Mouse (Mus musculus) C2C12 (cell line): ENCODE results near the gene Stpg1. TPM values are rescaled to one million over a fixed set of nuclear protein-coding genes. Genes with fewer than 3 reads are reported as not detected.

Experiments
- H3K27me3 ChIP-seq: one replicate; pipeline ENCODE4 v1.6.1; 2011; ENCODE audit not compliant: control insufficient read depth, insufficient read depth, insufficient read length
- H3K36me3 ChIP-seq: one replicate; pipeline ENCODE4 v1.6.1; 2011; ENCODE audit not compliant: control insufficient read depth, insufficient read depth
- H3K4me3 ChIP-seq: one replicate; pipeline ENCODE4 v1.5.1; 2011; ENCODE audit warnings: mild to moderate bottlenecking, control low read depth; ENCODE audit not compliant: poor library complexity, insufficient read depth, severe bottlenecking
- H3K79me2 ChIP-seq: one replicate; pipeline ENCODE4 v1.6.1; 2011; ENCODE audit not compliant: control insufficient read depth, insufficient read depth
- H3K79me3 ChIP-seq: one replicate; pipeline ENCODE4 v1.6.1; 2011; ENCODE audit warnings: low read depth, control low read depth
- H3ac ChIP-seq: one replicate; pipeline ENCODE3; 2011; ENCODE audit warnings: low read depth; ENCODE audit not compliant: control insufficient read depth, insufficient read length
- CEBPB ChIP-seq: IDR thresholded peaks from one replicate; pipeline ENCODE4 v1.6.1; 2011; ENCODE audit warnings: low read depth, mild to moderate bottlenecking, control low read depth, moderate library complexity
- CTCF ChIP-seq: IDR thresholded peaks from one replicate; pipeline ENCODE4 v1.5.1; 2011; ENCODE audit not compliant: control insufficient read depth, insufficient read depth, insufficient read length
- FOSL1 ChIP-seq: IDR thresholded peaks from one replicate; pipeline ENCODE4 v1.8.0; 2011; ENCODE audit warnings: mild to moderate bottlenecking, low read length; ENCODE audit not compliant: poor library complexity, insufficient read depth, severe bottlenecking
- MAX ChIP-seq: IDR thresholded peaks from one replicate; pipeline ENCODE4 v1.6.1; 2011; ENCODE audit warnings: mild to moderate bottlenecking, control low read depth
- MYOD1 ChIP-seq: IDR thresholded peaks from one replicate; pipeline ENCODE4 v1.6.1; 2011; ENCODE audit warnings: low read depth; ENCODE audit not compliant: control insufficient read depth, insufficient read length
- MYOG ChIP-seq: IDR thresholded peaks from one replicate; pipeline ENCODE4 v1.6.1; 2011; ENCODE audit not compliant: control insufficient read depth, insufficient read length; ENCODE audit errors: extremely low read depth
- USF1 ChIP-seq: IDR thresholded peaks from one replicate; pipeline ENCODE4 v1.6.1; 2011; ENCODE audit warnings: low read depth, mild to moderate bottlenecking, control low read depth, moderate library complexity
- polyA plus RNA-seq: library from polyadenylated mRNA; unstranded; fragments of >200 nt; fragmentation: generic; extraction: Trizol; gene quantifications from one replicate; pipeline ENCODE4 v1.2.1, GENCODE M21; 2012; ENCODE audit warnings: missing spikeins

Gene Stpg1
- polyA plus RNA-seq, 1 experiment: 0.01 TPM

- no peaks in the 10 kb centered on the region for H3K79me2 ChIP-seq
- no peaks in the 10 kb centered on the region for H3K36me3 ChIP-seq
- TF ChIP-seq MAX (no peak), CEBPB (no peak), CTCF (no peak), FOSL1 (no peak), MYOG (no peak), USF1 (no peak), MYOD1 (no peak)
- no peak overlapping the region for H3K4me3 ChIP-seq
- H3K79me3 ChIP-seq: no peaks in the 10 kb centered on the region
- no peaks in the 10 kb centered on the region for H3K27me3 ChIP-seq
- H3ac ChIP-seq: no peak overlapping the region
These were observed 44.5 kb downstream of the Stpg1 start for GRCm38 (mm10) chr4:135539056-135539455.

- Histone ChIP-seq H3K36me3 (no peaks in the 10 kb centered on the region), H3K79me3 (no peaks in the 10 kb centered on the region), H3K4me3 (no peak overlapping the region), H3K79me2 (no peaks in the 10 kb centered on the region), H3ac (no peak overlapping the region), H3K27me3 (no peaks in the 10 kb centered on the region)
- TF ChIP-seq FOSL1 (no peak), MAX (no peak), CTCF (no peak), MYOG (no peak), USF1 (no peak), MYOD1 (no peak)
These were observed 45.5 kb downstream of the Stpg1 start for GRCm38 (mm10) chr4:135540057-135540456.

- Histone ChIP-seq H3ac (no peak overlapping the region), H3K36me3 (no peaks in the 10 kb centered on the region), H3K79me2 (no peaks in the 10 kb centered on the region), H3K27me3 (no peaks in the 10 kb centered on the region), H3K79me3 (no peaks in the 10 kb centered on the region), H3K4me3 (no peak overlapping the region)
- no peak for TF ChIP-seq USF1
- TF ChIP-seq MAX: no peak
- no peak for TF ChIP-seq CEBPB
- no peak for TF ChIP-seq MYOD1
- TF ChIP-seq MYOG: no peak
- TF ChIP-seq FOSL1: no peak
- no peak for TF ChIP-seq CTCF
These were observed 49.7 kb downstream of the Stpg1 start for GRCm38 (mm10) chr4:135544284-135544683.

GRCm38 (mm10) chr4:135545080-135545511 lies 50.5 kb downstream of the Stpg1 start:
- H3K4me3 ChIP-seq: no peak overlapping the region
- no peaks in the 10 kb centered on the region for H3K36me3 ChIP-seq
- no peaks in the 10 kb centered on the region for H3K79me3 ChIP-seq
- no peaks in the 10 kb centered on the region for H3K79me2 ChIP-seq
- no peak overlapping the region for H3ac ChIP-seq
- TF ChIP-seq FOSL1 (no peak), MYOG (no peak), USF1 (no peak), CTCF (no peak), MYOD1 (no peak), MAX (no peak), CEBPB (no peak)
- H3K27me3 ChIP-seq: no peaks in the 10 kb centered on the region

- H3K4me3 ChIP-seq: no peak overlapping the region
- no peaks in the 10 kb centered on the region for H3K79me3 ChIP-seq
- no peak for TF ChIP-seq CTCF
- no peak for TF ChIP-seq MYOG
- no peak for TF ChIP-seq CEBPB
- no peak for TF ChIP-seq MYOD1
- TF ChIP-seq MAX: no peak
- no peak for TF ChIP-seq USF1
- no peak for TF ChIP-seq FOSL1
- no peaks in the 10 kb centered on the region for H3K79me2 ChIP-seq
- H3ac ChIP-seq: no peak overlapping the region
- no peaks in the 10 kb centered on the region for H3K27me3 ChIP-seq
- no peaks in the 10 kb centered on the region for H3K36me3 ChIP-seq
These were observed 51.4 kb downstream of the Stpg1 start for GRCm38 (mm10) chr4:135546008-135546407.

- no peak overlapping the region for H3K4me3 ChIP-seq
- no peak for TF ChIP-seq CEBPB
- no peak for TF ChIP-seq MYOD1
- no peak for TF ChIP-seq USF1
- H3ac ChIP-seq: no peak overlapping the region
- H3K79me3 ChIP-seq: no peaks in the 10 kb centered on the region
- H3K79me2 ChIP-seq: no peaks in the 10 kb centered on the region
- no peaks in the 10 kb centered on the region for H3K27me3 ChIP-seq
- no peaks in the 10 kb centered on the region for H3K36me3 ChIP-seq
These were observed 52.2 kb downstream of the Stpg1 start for GRCm38 (mm10) chr4:135546793-135547192.
